Mouse (Mus musculus) midbrain, embryonic 16.5 days (tissue): ENCODE results near the gene Atrn. TPM values are rescaled to one million over a fixed set of nuclear protein-coding genes. Genes with fewer than 3 reads are reported as not detected.

ENCODE experiments used
- ATAC-seq: fragments of 200-750 bp; cut with Nextera tagmentation; 2 replicates; pipeline ENCODE4 v1.8.0; 2017; ENCODE audit warnings: moderate TSS enrichment
- H3K27ac ChIP-seq: fragments of 300-500 bp; sonication (generic); 2 replicates; pipeline ENCODE4 v1.5.1; 2014; ENCODE audit warnings: mild to moderate bottlenecking, low read length, mixed read lengths
- H3K27me3 ChIP-seq: fragments of 300-500 bp; sonication (generic); 2 replicates; pipeline ENCODE4 v1.6.1; 2014; ENCODE audit warnings: low read depth, low read length, mixed read lengths; ENCODE audit not compliant: control insufficient read depth, insufficient read depth
- H3K36me3 ChIP-seq: fragments of 300-500 bp; sonication (generic); 2 replicates; pipeline ENCODE4 v1.6.1; 2014; ENCODE audit warnings: mild to moderate bottlenecking, low read length, moderate library complexity, mixed read lengths; ENCODE audit not compliant: control insufficient read depth, insufficient read depth
- H3K4me1 ChIP-seq: fragments of 300-500 bp; sonication (generic); 2 replicates; pipeline ENCODE4 v1.6.1; 2014; ENCODE audit warnings: mild to moderate bottlenecking, low read length, mixed read lengths; ENCODE audit not compliant: control insufficient read depth, insufficient read depth
- H3K4me2 ChIP-seq: fragments of 300-500 bp; sonication (generic); 2 replicates; pipeline ENCODE4 v1.6.1; 2014; ENCODE audit warnings: mild to moderate bottlenecking, low read length, mixed read lengths
- H3K4me3 ChIP-seq: fragments of 300-500 bp; sonication (generic); 2 replicates; pipeline ENCODE4 v1.5.1; 2014; ENCODE audit warnings: low read depth, mild to moderate bottlenecking, low read length, moderate library complexity, mixed read lengths
- H3K9ac ChIP-seq: fragments of 300-500 bp; sonication (generic); 2 replicates; pipeline ENCODE4 v1.6.1; 2014; ENCODE audit warnings: low read depth, low read length, mixed read lengths
- H3K9me3 ChIP-seq: fragments of 300-500 bp; sonication (generic); replicated peaks from 2 replicates; pipeline ENCODE4 v1.6.1; 2014; ENCODE audit warnings: mild to moderate bottlenecking, low read length, mixed read lengths; ENCODE audit not compliant: control insufficient read depth, poor library complexity, severe bottlenecking
- WGBS: fragments of 180-500 bp; shearing (Covaris S2); extraction: QIAGEN DNeasy Blood & Tissue Kit; methylation state at CpG from one replicate; pipeline ENCODE4 v1.1.7; 2014; 5-methylcytosine and 5-hydroxymethylcytosine counted together
- polyA plus RNA-seq: library from polyadenylated mRNA; unstranded; fragments of >200 nt; fragmentation: Nextera tagmentation; extraction: Ambion mirVana; gene quantifications from 2 replicates; pipeline ENCODE4 v1.2.1, GENCODE M21; 2015

Atrn gene
- polyA plus RNA-seq, 1 experiment from 2014 or later: 15.0 TPM

GRCm38 (mm10) chr2:131042988-131043387 lies 136.7 kb downstream of the Atrn start, which contains the start of gene Gfra4:
Gfra4 (minus strand) TSS chr2:131043088.
- Histone ChIP-seq H3K4me3 (peak within 1 kb of the TSS; percentile 48), H3K4me2 (peak within 1 kb of the TSS; percentile 63), H3K36me3 (no peaks in the 10 kb centered on the region), H3K27ac (peak within 1 kb of the TSS; percentile 78), H3K27me3 (peaks cover 9% of the 10 kb centered on the region), H3K9me3 (no peaks in the 10 kb centered on the region), H3K9ac (peak within 1 kb of the TSS; percentile 64), H3K4me1 (peaks cover 10% of the 10 kb centered on the region)
- WGBS: 69% methylated on average over 2 of the region's 2 CpGs
- no peak for ATAC-seq

DNA sequence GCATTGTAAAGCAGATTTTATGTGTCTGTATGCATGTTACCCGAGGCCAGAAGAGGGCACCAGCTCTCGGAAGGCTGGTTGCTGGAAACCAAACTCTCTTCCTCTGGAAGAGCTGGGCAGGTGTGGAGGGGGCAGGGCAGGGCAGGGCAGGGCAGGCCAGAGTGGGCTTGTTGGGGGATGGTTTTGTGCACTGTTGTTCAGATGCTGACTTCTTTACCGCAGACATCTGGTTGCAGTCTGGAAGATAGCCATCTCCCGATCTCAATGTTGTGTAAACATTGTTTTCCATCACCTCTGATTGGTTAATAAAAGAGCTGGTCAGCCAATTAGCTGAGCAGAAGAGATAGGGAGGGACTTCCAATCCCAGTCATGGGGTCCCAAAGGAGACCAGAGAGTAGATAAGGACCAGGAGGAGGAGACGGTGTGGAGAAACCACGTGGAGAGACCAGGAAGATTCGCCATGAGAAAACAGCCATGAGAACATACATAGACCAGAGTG lies 138.1 kb downstream of the Atrn start:
- no peak overlapping the region for H3K4me2 ChIP-seq
- no peaks in the 10 kb centered on the region for H3K9me3 ChIP-seq
- H3K27ac ChIP-seq: no peak overlapping the region
- H3K4me1 ChIP-seq: peaks cover 10% of the 10 kb centered on the region
- no peaks in the 10 kb centered on the region for H3K36me3 ChIP-seq
- WGBS: 10% methylated on average over 7 of the region's 7 CpGs
- peaks cover 9% of the 10 kb centered on the region for H3K27me3 ChIP-seq
- no peak overlapping the region for H3K4me3 ChIP-seq
- H3K9ac ChIP-seq: no peak overlapping the region
- no peak for ATAC-seq

DNA sequence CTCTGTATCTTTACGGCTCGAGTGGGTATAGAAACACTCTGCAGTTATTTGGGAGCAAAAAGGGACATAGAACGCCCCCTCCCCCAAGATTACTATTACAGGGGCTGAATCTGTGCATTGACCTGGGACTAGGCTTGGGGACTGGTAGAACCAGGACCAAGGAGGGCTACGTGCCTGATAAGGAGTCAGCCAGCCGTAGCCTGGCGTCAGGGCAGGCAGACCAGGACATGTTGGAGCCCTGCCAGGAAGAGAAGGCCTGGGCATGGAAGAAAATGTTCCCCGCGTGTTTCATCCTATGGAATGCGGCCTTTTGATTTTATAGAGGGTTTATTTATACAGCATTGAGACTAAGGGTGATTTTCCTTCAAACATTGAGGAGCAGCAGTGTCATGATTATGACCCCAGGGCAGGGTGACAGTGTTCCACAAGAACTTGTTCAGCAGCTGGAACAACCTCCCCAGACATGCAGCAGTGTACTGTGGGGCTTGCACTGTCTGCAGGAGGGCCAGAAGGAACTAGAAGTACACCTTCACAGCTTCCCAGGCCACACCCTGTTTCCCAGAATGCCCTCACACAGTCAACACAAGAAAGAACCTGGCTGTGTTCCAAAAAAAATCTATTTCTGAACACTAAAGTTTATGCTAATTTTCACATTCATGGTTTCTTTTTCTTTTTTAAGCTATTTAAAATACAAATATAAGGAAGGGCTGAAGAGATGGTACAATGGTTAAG lies 138.9 kb downstream of the Atrn start:
- H3K9ac ChIP-seq: no peak overlapping the region
- H3K27ac ChIP-seq: no peak overlapping the region
- ATAC-seq: no peak

DNA sequence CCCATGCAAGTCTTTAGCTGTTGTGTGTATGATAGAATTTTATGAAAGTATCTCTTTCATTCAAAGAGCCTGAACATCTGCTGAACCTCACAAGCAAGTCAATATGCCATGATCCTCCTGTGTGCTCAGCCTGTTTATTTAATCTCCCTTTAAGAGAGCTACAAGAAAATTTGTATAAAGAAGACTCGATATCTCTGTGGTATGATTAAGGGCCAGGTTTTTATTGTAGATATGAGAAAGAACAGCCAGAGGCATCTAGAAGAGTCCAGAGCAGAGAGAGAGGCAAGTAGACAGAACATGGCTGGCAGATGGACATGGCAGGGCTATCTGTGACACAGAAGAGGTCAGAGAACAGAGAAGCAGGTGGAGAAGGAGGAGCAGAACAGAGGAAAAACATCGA lies 139.7 kb downstream of the Atrn start:
- no peak overlapping the region for H3K4me3 ChIP-seq
- no peaks in the 10 kb centered on the region for H3K9me3 ChIP-seq
- H3K36me3 ChIP-seq: no peaks in the 10 kb centered on the region
- peaks cover 9% of the 10 kb centered on the region for H3K27me3 ChIP-seq
- 89% methylated on average over 2 of the region's 2 CpGs for WGBS
- H3K27ac ChIP-seq: no peak overlapping the region
- H3K9ac ChIP-seq: no peak overlapping the region
- no peak overlapping the region for H3K4me2 ChIP-seq
- H3K4me1 ChIP-seq: peaks cover 3% of the 10 kb centered on the region; the same call in 1 of the 2 replicates
- no peak for ATAC-seq

More for the DNA sequence above, 138.9 kb downstream of the Atrn start:
- WGBS: 79% methylated on average over 9 of the region's 9 CpGs
- H3K27me3 ChIP-seq: peaks cover 9% of the 10 kb centered on the region
- H3K36me3 ChIP-seq: no peaks in the 10 kb centered on the region
- no peak overlapping the region for H3K4me3 ChIP-seq
- H3K4me2 ChIP-seq: no peak overlapping the region
- H3K9me3 ChIP-seq: no peaks in the 10 kb centered on the region
- H3K4me1 ChIP-seq: peaks cover 7% of the 10 kb centered on the region

DNA sequence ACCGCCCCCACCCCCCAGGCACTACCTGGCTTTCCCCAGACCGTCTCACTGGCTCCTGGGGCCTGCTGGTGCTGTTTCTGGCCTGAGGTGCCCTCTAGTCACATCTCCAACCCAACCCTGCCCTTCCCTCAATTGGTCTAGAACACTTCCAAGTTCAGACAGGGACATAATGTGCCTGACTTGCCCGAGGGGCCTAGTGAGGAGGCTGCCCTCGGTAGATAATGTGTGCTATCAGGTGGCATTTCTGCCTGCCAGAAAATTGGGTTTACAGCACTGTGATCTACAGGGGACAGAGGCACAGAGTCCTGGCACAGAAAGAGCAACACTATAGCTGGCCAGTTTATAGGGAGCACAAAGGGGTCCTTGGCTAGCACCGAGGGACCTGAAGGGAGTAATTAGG lies 145.7 kb downstream of the Atrn start:
- Histone ChIP-seq H3K36me3 (no peaks in the 10 kb centered on the region), H3K4me2 (no peak overlapping the region), H3K9me3 (no peaks in the 10 kb centered on the region), H3K9ac (no peak overlapping the region), H3K4me3 (no peak overlapping the region), H3K27ac (no peak overlapping the region), H3K27me3 (peaks cover 40% of the 10 kb centered on the region), H3K4me1 (peaks cover 16% of the 10 kb centered on the region)
- WGBS: 74% methylated on average over 5 of the region's 5 CpGs
- ATAC-seq: no peak

DNA sequence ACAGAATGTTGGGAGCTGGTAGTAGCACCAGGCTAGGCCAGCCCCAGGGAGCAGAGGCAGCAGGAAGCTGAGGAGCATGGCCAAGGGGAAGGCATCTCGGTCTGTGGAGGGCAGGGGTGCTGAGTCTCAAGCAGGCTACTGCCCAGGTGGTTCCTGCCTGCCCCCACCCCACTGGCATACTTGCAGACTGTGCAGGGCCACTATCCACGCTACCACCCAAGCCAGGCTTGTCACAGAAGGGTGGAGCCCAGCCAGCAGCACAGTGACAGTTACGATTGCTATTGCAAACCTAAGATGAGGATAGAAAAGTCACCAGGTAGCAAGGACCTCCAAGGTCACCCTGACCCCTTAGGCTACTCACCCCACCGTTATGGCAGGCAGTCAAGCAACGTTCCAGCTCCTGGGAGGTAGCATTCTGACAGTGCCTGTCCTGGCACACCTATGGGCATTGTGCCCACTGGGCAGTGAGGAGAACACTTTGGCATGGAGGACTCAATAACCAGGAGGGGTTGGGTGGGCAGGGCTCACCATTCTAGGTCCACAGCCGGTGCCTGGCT lies 146.6 kb downstream of the Atrn start:
- no peaks in the 10 kb centered on the region for H3K9me3 ChIP-seq
- ATAC-seq: no peak
- no peak overlapping the region for H3K4me2 ChIP-seq
- no peak overlapping the region for H3K4me3 ChIP-seq
- H3K27me3 ChIP-seq: peaks cover 40% of the 10 kb centered on the region
- no peak overlapping the region for H3K9ac ChIP-seq
- no peaks in the 10 kb centered on the region for H3K36me3 ChIP-seq
- no peak overlapping the region for H3K27ac ChIP-seq
- WGBS: 68% methylated on average over 6 of the region's 6 CpGs
- H3K4me1 ChIP-seq: peaks cover 16% of the 10 kb centered on the region

DNA sequence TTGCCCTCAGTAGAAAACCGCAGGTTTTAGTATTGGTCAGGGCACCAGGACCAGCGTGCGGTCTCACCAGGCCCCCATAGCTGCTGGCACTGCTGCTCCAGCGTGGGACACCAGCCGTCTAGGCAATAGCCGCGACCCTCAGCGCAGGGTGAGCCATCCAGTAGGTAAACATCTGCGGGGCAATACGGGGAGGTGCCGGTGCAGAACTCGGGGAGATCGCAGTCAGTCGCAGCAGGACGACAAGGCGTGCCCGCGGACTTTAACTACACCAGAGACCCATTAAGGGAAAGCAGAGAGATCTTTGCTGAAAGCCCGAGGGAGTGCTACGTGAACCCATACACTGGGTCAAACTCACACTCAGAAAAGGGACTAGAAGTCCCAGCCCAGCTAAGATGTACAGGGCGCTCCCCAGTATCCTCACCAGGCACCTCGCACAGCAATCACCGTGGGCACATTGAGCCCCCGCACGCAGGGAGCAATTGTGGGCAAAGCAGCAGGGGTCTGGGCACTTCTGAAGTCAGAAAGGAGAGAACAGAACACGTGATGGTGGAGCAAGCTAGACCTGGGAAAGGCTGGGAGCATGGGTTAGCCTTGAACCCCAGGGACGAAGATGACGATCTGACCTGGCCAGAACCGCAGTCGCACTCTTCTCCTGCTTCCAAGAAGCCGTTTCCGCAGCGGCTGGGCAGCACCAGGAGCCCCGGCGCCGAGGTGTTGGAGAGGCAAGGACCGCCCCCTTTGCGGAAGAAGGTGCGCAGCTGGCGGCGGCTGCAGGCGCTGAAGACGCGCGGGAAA lies 147.8 kb downstream of the Atrn start:
- peak overlapping the region; percentile 51 for H3K9ac ChIP-seq
- H3K36me3 ChIP-seq: no peaks in the 10 kb centered on the region
- peak overlapping the region; percentile 66 for H3K4me2 ChIP-seq
- peaks cover 40% of the 10 kb centered on the region for H3K27me3 ChIP-seq
- peaks cover 16% of the 10 kb centered on the region for H3K4me1 ChIP-seq
- WGBS: 1% methylated on average over 45 of the region's 45 CpGs
- no peak overlapping the region for H3K27ac ChIP-seq
- H3K9me3 ChIP-seq: no peaks in the 10 kb centered on the region
- H3K4me3 ChIP-seq: peak overlapping the region; percentile 38
- no peak for ATAC-seq

GRCm38 (mm10) chr2:131054646-131055264 lies 148.5 kb downstream of the Atrn start:
- 4% methylated on average over 21 of the region's 21 CpGs for WGBS
- H3K27ac ChIP-seq: no peak overlapping the region
- H3K27me3 ChIP-seq: peaks cover 40% of the 10 kb centered on the region
- peaks cover 16% of the 10 kb centered on the region for H3K4me1 ChIP-seq
- H3K9me3 ChIP-seq: no peaks in the 10 kb centered on the region
- H3K9ac ChIP-seq: peak overlapping the region; percentile 51
- ATAC-seq: no peak
- no peaks in the 10 kb centered on the region for H3K36me3 ChIP-seq
- H3K4me3 ChIP-seq: peak overlapping the region; percentile 38
- H3K4me2 ChIP-seq: peak overlapping the region; percentile 66
